Mouse (Mus musculus) E14TG2a.4 (cell line): ENCODE results near the gene Grip1.

Experiments
- CTCF ChIP-seq: conservative IDR thresholded peaks from 2 replicates; pipeline ENCODE4 v1.5.1; 2014; ENCODE audit warnings: low read length
- NANOG ChIP-seq: IDR thresholded peaks from 2 replicates; pipeline ENCODE4 v1.6.1; 2014; ENCODE audit warnings: borderline replicate concordance, low read length, mixed read lengths
- POU5F1 ChIP-seq: IDR thresholded peaks from 2 replicates; pipeline ENCODE4 v1.6.1; 2014; ENCODE audit warnings: low read length, borderline replicate concordance

GRCm38 (mm10) chr10:120015117-120015516 lies 561.5 kb downstream of the Grip1 start:
- TF ChIP-seq CTCF, result no peak
- TF ChIP-seq POU5F1, result no peak
- no peak for TF ChIP-seq NANOG
